Mouse (Mus musculus) CH12.LX (cell line): ENCODE data around the gene Gstm1.

Source experiments
- CTCF ChIP-seq, 2 experiments: IDR thresholded peaks in 1 of 2; conservative IDR thresholded peaks in 1 of 2; 2 replicates each; pipeline ENCODE4 v1.5.1; 2011 to 2012; ENCODE audit warnings: low read depth in 2 of 2, low read length in 2 of 2, improper control_type of control experiment in 1 of 2, inconsistent platforms in 1 of 2, mild to moderate bottlenecking in 1 of 2, moderate library complexity in 1 of 2
- EP300 ChIP-seq: IDR thresholded peaks from 2 replicates; pipeline ENCODE4 v1.6.1; 2011; ENCODE audit warnings: low read length, improper control_type of control experiment
- NELFE ChIP-seq: IDR thresholded peaks from 2 replicates; pipeline ENCODE4 v1.6.1; 2011; ENCODE audit warnings: low read depth, low read length, improper control_type of control experiment

GRCm38 (mm10) chr3:108010286-108010685, 7.5 kb downstream of the Gstm1 start:
- TF ChIP-seq CTCF (conservative IDR thresholded peaks at IDR 0.05 in 1 of 2, IDR thresholded peaks at IDR 0.05 in 1 of 2; ENCODE audit: low read depth in 2 of 2, low read length in 2 of 2) (no peak), NELFE (no peak), EP300 (no peak)
